Mouse (Mus musculus) small intestine, adult 2 months (tissue): ENCODE measurements at regions not wholly inside any gene's neighbourhood (a gene's known extent, or its start where the extent isn't known, plus 50 kb on each side); places are given as distances from the start of the nearest gene placed in this dataset.
A peak's percentile ranks its signal among the peaks of the same experiment; 100 is the strongest.

Experiments used
- H3K27ac ChIP-seq: fragments of 200-500 bp; 2 replicates; pipeline ENCODE4 v1.5.1; 2012; ENCODE audit warnings: low read depth, low read length, control low read depth, inconsistent platforms; ENCODE audit not compliant: insufficient read depth
- H3K27me3 ChIP-seq: fragments of 200-500 bp; 2 replicates; pipeline ENCODE4 v1.6.1; 2012; ENCODE audit warnings: mild to moderate bottlenecking, moderate library complexity, low read length, inconsistent platforms; ENCODE audit not compliant: control insufficient read depth, insufficient read depth
- H3K36me3 ChIP-seq: fragments of 200-500 bp; 2 replicates; pipeline ENCODE4 v1.6.1; 2012; ENCODE audit warnings: mild to moderate bottlenecking, low read length, control low read depth, inconsistent platforms; ENCODE audit not compliant: control insufficient read depth, insufficient read depth
- H3K4me1 ChIP-seq: fragments of 200-500 bp; 2 replicates; pipeline ENCODE4 v1.6.1; 2012; ENCODE audit warnings: low read length, inconsistent platforms, mixed read lengths; ENCODE audit not compliant: control insufficient read depth, insufficient read depth, insufficient read length
- H3K4me3 ChIP-seq: fragments of 200-500 bp; 2 replicates; pipeline ENCODE4 v1.5.1; 2012; ENCODE audit warnings: low read depth, mild to moderate bottlenecking, control low read depth, inconsistent platforms, low read length, moderate library complexity
- CTCF ChIP-seq: fragments of 200-500 bp; IDR thresholded peaks from 2 replicates; pipeline ENCODE4 v1.5.1; 2012; ENCODE audit warnings: low read depth, mild to moderate bottlenecking, control low read depth, inconsistent platforms, low read length, moderate library complexity, mixed read lengths; ENCODE audit not compliant: insufficient replicate concordance, insufficient read length; ENCODE audit errors: extremely low read depth
- POLR2A ChIP-seq: fragments of 200-500 bp; IDR thresholded peaks from 2 replicates; pipeline ENCODE4 v1.6.1; 2012; ENCODE audit warnings: low read depth, mild to moderate bottlenecking, control low read depth, inconsistent platforms, low read length, moderate library complexity
- WGBS: fragments of 180-500 bp; shearing (Covaris S2); methylation state at CpG from one replicate; pipeline ENCODE4 v1.1.7; 2018; 5-methylcytosine and 5-hydroxymethylcytosine counted together

GRCm38 (mm10) chr16:55636667-55637450, 201.8 kb downstream of the Nfkbiz start:
- H3K4me3 ChIP-seq: no peak overlapping the region
- H3K27me3 ChIP-seq: no peaks in the 10 kb centered on the region
- TF ChIP-seq POLR2A (no peak), CTCF (no peak)
- WGBS: 43% methylated on average over 3 of the region's 3 CpGs
- peak overlapping the region; percentile 49 for H3K27ac ChIP-seq
- H3K4me1 ChIP-seq: peaks cover 3% of the 10 kb centered on the region; the same call in 1 of the 2 replicates
- no peaks in the 10 kb centered on the region for H3K36me3 ChIP-seq

GRCm38 (mm10) chr16:55636224-55636623, 202.5 kb downstream of the Nfkbiz start:
- Histone ChIP-seq H3K27ac (peak overlapping the region; percentile 49), H3K27me3 (no peaks in the 10 kb centered on the region), H3K4me3 (no peak overlapping the region), H3K4me1 (peaks cover 3% of the 10 kb centered on the region; the same call in 1 of the 2 replicates), H3K36me3 (no peaks in the 10 kb centered on the region)
- TF ChIP-seq POLR2A (no peak), CTCF (no peak)
- WGBS: 84% methylated on average over 4 of the region's 4 CpGs

DNA sequence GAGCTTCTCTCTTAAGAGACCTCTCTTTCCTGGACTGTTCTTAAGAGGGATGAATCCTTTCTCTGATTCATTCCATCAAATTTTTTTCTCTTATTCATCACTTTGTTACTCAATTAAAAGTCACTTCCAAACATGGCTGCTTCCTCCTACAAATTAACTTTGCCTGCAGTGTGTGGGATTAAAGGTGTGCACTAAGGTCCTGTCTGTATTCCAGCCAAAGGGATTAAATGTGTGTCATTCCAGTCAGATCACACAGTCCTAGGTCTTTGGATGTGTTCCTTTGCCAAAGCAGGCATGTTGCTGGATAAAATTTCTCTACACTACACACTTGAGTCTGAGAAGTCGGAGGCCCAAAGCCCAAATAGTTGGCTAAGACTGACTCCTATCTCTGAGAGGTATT, 204.0 kb downstream of the Nfkbiz start:
- H3K4me1 ChIP-seq: peaks cover 3% of the 10 kb centered on the region; the same call in 1 of the 2 replicates
- H3K4me3 ChIP-seq: no peak overlapping the region
- WGBS: 81% methylated on average over 1 of the region's 1 CpGs
- TF ChIP-seq POLR2A: no peak
- no peak for TF ChIP-seq CTCF
- no peaks in the 10 kb centered on the region for H3K27me3 ChIP-seq
- H3K27ac ChIP-seq: no peak overlapping the region
- no peaks in the 10 kb centered on the region for H3K36me3 ChIP-seq

DNA sequence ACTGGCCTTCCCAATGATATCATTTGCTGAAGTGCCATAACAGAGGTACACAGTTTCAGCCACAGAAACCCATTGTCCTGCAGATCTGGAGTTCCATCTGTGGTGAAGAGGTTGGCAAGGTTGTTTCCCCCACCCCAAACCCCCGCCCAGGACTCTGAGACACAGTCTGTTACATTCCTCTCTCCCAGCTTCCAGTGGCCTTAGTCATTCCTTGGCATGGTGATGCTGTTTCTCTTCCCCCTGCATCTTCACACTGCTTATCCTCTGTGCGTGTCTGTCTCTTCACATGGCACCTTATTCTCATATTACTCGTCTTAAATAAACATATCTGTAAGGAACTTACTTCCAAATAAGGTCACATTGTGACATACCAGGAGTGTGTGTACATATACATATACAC, 206.5 kb downstream of the Nfkbiz start:
- Histone ChIP-seq H3K36me3 (no peaks in the 10 kb centered on the region), H3K27me3 (no peaks in the 10 kb centered on the region), H3K27ac (no peak overlapping the region), H3K4me3 (no peak overlapping the region), H3K4me1 (peaks cover 3% of the 10 kb centered on the region; the same call in 1 of the 2 replicates)
- TF ChIP-seq CTCF: no peak
- no peak for TF ChIP-seq POLR2A
- WGBS: 66% methylated on average over 3 of the region's 3 CpGs

GRCm38 (mm10) chr16:55631637-55632036, 207.1 kb downstream of the Nfkbiz start:
- H3K27me3 ChIP-seq: no peaks in the 10 kb centered on the region
- no peak for TF ChIP-seq CTCF
- no peak for TF ChIP-seq POLR2A
- peaks cover 1% of the 10 kb centered on the region; the same call in 1 of the 2 replicates for H3K4me1 ChIP-seq
- H3K4me3 ChIP-seq: no peak overlapping the region
- 81% methylated on average over 2 of the region's 2 CpGs for WGBS
- no peak overlapping the region for H3K27ac ChIP-seq
- H3K36me3 ChIP-seq: no peaks in the 10 kb centered on the region

DNA sequence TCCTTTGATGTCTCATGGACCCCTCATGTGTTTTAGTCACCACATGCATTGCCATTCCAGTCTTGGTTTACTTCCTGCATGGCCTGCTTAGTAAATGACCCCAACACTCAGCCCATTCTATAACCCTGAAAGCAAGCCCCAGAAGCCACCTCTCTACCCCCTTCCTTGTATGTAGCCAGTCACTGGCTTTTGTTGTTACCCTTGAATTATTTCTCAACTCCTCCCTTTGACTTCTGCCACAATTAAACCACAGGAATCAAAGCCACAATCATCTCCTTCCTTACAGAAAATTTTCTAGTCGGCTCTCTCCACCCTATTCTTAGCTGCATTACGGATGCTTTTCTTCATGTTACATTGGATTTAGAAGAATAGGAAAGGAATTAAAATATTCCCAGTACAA, 207.7 kb downstream of the Nfkbiz start:
- 82% methylated on average over 2 of the region's 2 CpGs for WGBS
- no peaks in the 10 kb centered on the region for H3K36me3 ChIP-seq
- no peaks in the 10 kb centered on the region for H3K27me3 ChIP-seq
- H3K4me1 ChIP-seq: no peaks in the 10 kb centered on the region
- no peak overlapping the region for H3K4me3 ChIP-seq
- H3K27ac ChIP-seq: no peak overlapping the region
- no peak for TF ChIP-seq CTCF
- no peak for TF ChIP-seq POLR2A

GRCm38 (mm10) chr16:55627531-55627930, 211.2 kb downstream of the Nfkbiz start:
- no peaks in the 10 kb centered on the region for H3K27me3 ChIP-seq
- H3K27ac ChIP-seq: no peak overlapping the region
- H3K4me3 ChIP-seq: no peak overlapping the region
- no peaks in the 10 kb centered on the region for H3K36me3 ChIP-seq
- WGBS: 98% methylated on average over 1 of the region's 1 CpGs
- no peak for TF ChIP-seq POLR2A
- no peak for TF ChIP-seq CTCF
- H3K4me1 ChIP-seq: no peaks in the 10 kb centered on the region
